Mouse (Mus musculus) myocyte (in vitro differentiated cells): ENCODE measurements around the gene Slc13a4.

Source experiments
- CEBPB ChIP-seq: IDR thresholded peaks from 2 replicates; pipeline ENCODE4 v1.6.1; 2011; ENCODE audit warnings: mild to moderate bottlenecking, moderate library complexity; ENCODE audit not compliant: poor library complexity, insufficient read depth, severe bottlenecking
- E2F4 ChIP-seq: IDR thresholded peaks from one replicate; pipeline ENCODE4 v1.6.1; 2011; ENCODE audit warnings: mild to moderate bottlenecking, control low read depth, moderate library complexity; ENCODE audit not compliant: insufficient read depth
- MAX ChIP-seq: IDR thresholded peaks from one replicate; pipeline ENCODE4 v1.6.1; 2011; ENCODE audit warnings: low read depth, mild to moderate bottlenecking, control low read depth
- MYOD1 ChIP-seq, 3 experiments: IDR thresholded peaks; one replicate each; pipeline ENCODE4 v1.6.1; 2011; ENCODE audit warnings: control low read depth in 2 of 3, low read depth in 2 of 3, mild to moderate bottlenecking in 2 of 3, moderate library complexity in 1 of 3; ENCODE audit not compliant: insufficient read length in 2 of 3, control insufficient read depth in 1 of 3
- POLR2A ChIP-seq: IDR thresholded peaks from one replicate; pipeline ENCODE4 v1.6.1; 2011; ENCODE audit warnings: low read depth, mild to moderate bottlenecking, control low read depth, moderate library complexity; ENCODE audit not compliant: insufficient read length
- POLR2AphosphoS2 ChIP-seq: IDR thresholded peaks from one replicate; pipeline ENCODE4 v1.6.1; 2011; ENCODE audit warnings: low read depth, control low read depth; ENCODE audit not compliant: insufficient read length
- REST ChIP-seq: IDR thresholded peaks from one replicate; pipeline ENCODE4 v1.6.1; 2011; ENCODE audit warnings: mild to moderate bottlenecking, control low read depth, moderate library complexity; ENCODE audit not compliant: insufficient read depth, insufficient read length
- SRF ChIP-seq: IDR thresholded peaks from one replicate; pipeline ENCODE4 v1.6.1; 2011; ENCODE audit warnings: low read depth; ENCODE audit not compliant: control insufficient read depth, insufficient read length
- TCF12 ChIP-seq: IDR thresholded peaks from one replicate; pipeline ENCODE4 v1.6.1; 2011; ENCODE audit warnings: mild to moderate bottlenecking, control low read depth; ENCODE audit not compliant: poor library complexity, insufficient read depth, severe bottlenecking
- TCF3 ChIP-seq: IDR thresholded peaks from one replicate; pipeline ENCODE4 v1.6.1; 2011; ENCODE audit warnings: low read depth, control low read depth; ENCODE audit not compliant: insufficient read length
- USF1 ChIP-seq: IDR thresholded peaks from one replicate; pipeline ENCODE4 v1.6.1; 2011; ENCODE audit warnings: low read depth, mild to moderate bottlenecking, control low read depth, moderate library complexity

- TF ChIP-seq POLR2AphosphoS2 (no peak), USF1 (no peak), POLR2A (no peak), MYOD1 (IDR thresholded peaks at IDR 0.05; ENCODE audit: control insufficient read depth in 1 of 3, insufficient read length in 2 of 3, low read depth in 2 of 3) (no peak), TCF12 (no peak), MAX (no peak), E2F4 (no peak), CEBPB (no peak), REST (no peak), TCF3 (no peak), SRF (no peak)
These were observed 25.7 kb upstream of the Slc13a4 start for GRCm38 (mm10) chr6:35333632-35334031.
